Mouse (Mus musculus) lung, embryonic 14.5 days (tissue): ENCODE data around the gene Sipa1l1. TPM values are rescaled to one million over a fixed set of nuclear protein-coding genes. Genes with fewer than 3 reads are reported as not detected.
A peak's percentile ranks its signal among the peaks of the same experiment; 100 is the strongest.

Experiments used
- ATAC-seq: fragments of 200-750 bp; cut with Nextera tagmentation; 2 replicates; pipeline ENCODE4 v1.8.0; 2017; ENCODE audit warnings: mild to moderate bottlenecking, moderate TSS enrichment, moderate library complexity; ENCODE audit not compliant: insufficient read depth
- DNase-seq: peaks from one replicate; pipeline ENCODE4 v3.0.0-alpha.2; 2015
- H3K27ac ChIP-seq: fragments of 300-500 bp; sonication (generic); 2 replicates; pipeline ENCODE4 v1.5.1; 2014; ENCODE audit warnings: low read depth, mild to moderate bottlenecking, moderate library complexity
- H3K27me3 ChIP-seq: fragments of 300-500 bp; sonication (generic); 2 replicates; pipeline ENCODE4 v1.6.1; 2014; ENCODE audit warnings: low read length, control low read depth; ENCODE audit not compliant: insufficient read depth
- H3K36me3 ChIP-seq: fragments of 300-500 bp; sonication (generic); 2 replicates; pipeline ENCODE4 v1.6.1; 2014; ENCODE audit warnings: control low read depth; ENCODE audit not compliant: insufficient read depth
- H3K4me1 ChIP-seq: fragments of 300-500 bp; sonication (generic); 2 replicates; pipeline ENCODE4 v1.6.1; 2014; ENCODE audit warnings: antibody characterized with exemption, control low read depth; ENCODE audit not compliant: insufficient read depth
- H3K4me2 ChIP-seq: fragments of 300-500 bp; sonication (generic); 2 replicates; pipeline ENCODE4 v1.6.1; 2014; ENCODE audit warnings: mild to moderate bottlenecking
- H3K4me3 ChIP-seq: fragments of 300-500 bp; sonication (generic); 2 replicates; pipeline ENCODE4 v1.5.1; 2014; ENCODE audit warnings: low read depth, low read length
- H3K9ac ChIP-seq: fragments of 300-500 bp; sonication (generic); 2 replicates; pipeline ENCODE4 v1.6.1; 2014
- H3K9me3 ChIP-seq: fragments of 300-500 bp; sonication (generic); 2 replicates; pipeline ENCODE4 v1.6.1; 2016; ENCODE audit warnings: low read depth, low read length, control low read depth
- CTCF ChIP-seq: IDR thresholded peaks from 2 replicates; pipeline ENCODE4 v1.5.1; 2016; ENCODE audit warnings: antibody characterized with exemption, low read depth
- WGBS: fragments of 180-500 bp; shearing (Covaris S2); extraction: QIAGEN DNeasy Blood & Tissue Kit; methylation state at CpG from one replicate; pipeline ENCODE4 v1.1.7; 2014; 5-methylcytosine and 5-hydroxymethylcytosine counted together
- polyA plus RNA-seq: library from polyadenylated mRNA; unstranded; fragments of >200 nt; fragmentation: Nextera tagmentation; extraction: Ambion mirVana; gene quantifications from 2 replicates; pipeline ENCODE4 v1.2.1, GENCODE M21; 2014

Sipa1l1 gene
- polyA plus RNA-seq, 1 experiment from 2014 or later: 30.5 TPM

DNA sequence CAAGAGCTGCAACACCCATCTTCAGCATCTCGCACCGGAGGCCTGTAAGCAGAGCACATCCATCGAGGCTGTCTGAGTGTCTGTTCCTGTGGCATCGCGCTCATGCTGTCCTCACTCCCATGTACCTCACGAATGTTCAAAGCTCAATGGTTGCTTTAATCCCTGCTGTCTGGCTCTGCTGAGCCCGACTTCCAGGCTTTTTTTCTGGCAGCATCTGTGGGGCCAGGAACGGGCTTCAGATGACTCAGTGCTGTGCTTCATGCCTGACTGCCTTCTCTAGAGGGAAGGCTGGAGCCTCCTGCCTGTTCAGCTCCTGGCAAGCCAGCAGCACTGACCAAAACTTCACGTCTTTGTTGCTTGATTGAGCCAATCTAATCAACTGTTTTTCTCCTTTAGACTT lies 228.6 kb downstream of the Sipa1l1 start:
- H3K4me2 ChIP-seq: no peak overlapping the region
- DNase-seq (no peak), ATAC-seq (no peak)
- TF ChIP-seq CTCF: no peak
- H3K4me3 ChIP-seq: no peak overlapping the region
- H3K36me3 ChIP-seq: peaks cover 25% of the 10 kb centered on the region; the same call in 1 of the 2 replicates
- H3K9ac ChIP-seq: no peak overlapping the region
- H3K27me3 ChIP-seq: no peaks in the 10 kb centered on the region
- no peaks in the 10 kb centered on the region for H3K9me3 ChIP-seq
- no peaks in the 10 kb centered on the region; the same call in 1 of the 2 replicates for H3K4me1 ChIP-seq
- 81% methylated on average over 9 of the region's 9 CpGs for WGBS
- H3K27ac ChIP-seq: peak overlapping the region; percentile 8; the same call in 1 of the 2 replicates

DNA sequence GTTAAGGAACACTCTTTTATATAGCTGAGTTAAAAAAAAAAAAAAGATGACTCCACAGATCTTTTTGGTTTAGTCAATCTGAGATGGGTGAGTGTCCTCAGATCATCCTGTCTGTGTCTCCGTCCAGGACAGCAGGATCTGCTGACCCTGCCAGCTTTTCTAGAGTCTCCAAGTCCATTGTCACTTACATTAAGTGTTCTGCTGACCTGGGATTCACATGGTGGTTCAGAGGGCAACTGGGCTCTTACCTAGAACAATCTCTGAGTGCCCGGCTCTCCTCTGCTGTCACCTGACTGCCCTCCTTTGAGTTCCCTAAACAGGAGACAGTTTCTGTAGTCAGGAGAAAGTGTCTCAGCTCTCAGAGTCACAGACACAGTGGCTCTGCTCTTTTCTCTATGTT lies 229.8 kb downstream of the Sipa1l1 start:
- H3K36me3 ChIP-seq: peaks cover 27% of the 10 kb centered on the region; the same call in 1 of the 2 replicates
- H3K4me1 ChIP-seq: no peaks in the 10 kb centered on the region; the same call in 1 of the 2 replicates
- no peak overlapping the region for H3K27ac ChIP-seq
- no peak overlapping the region for H3K4me3 ChIP-seq
- no peaks in the 10 kb centered on the region for H3K27me3 ChIP-seq
- no peak overlapping the region for H3K4me2 ChIP-seq
- H3K9ac ChIP-seq: no peak overlapping the region
- H3K9me3 ChIP-seq: no peaks in the 10 kb centered on the region
- ATAC-seq (no peak), DNase-seq (no peak)
- 85% methylated on average over 2 of the region's 2 CpGs for WGBS
- TF ChIP-seq CTCF: no peak

DNA sequence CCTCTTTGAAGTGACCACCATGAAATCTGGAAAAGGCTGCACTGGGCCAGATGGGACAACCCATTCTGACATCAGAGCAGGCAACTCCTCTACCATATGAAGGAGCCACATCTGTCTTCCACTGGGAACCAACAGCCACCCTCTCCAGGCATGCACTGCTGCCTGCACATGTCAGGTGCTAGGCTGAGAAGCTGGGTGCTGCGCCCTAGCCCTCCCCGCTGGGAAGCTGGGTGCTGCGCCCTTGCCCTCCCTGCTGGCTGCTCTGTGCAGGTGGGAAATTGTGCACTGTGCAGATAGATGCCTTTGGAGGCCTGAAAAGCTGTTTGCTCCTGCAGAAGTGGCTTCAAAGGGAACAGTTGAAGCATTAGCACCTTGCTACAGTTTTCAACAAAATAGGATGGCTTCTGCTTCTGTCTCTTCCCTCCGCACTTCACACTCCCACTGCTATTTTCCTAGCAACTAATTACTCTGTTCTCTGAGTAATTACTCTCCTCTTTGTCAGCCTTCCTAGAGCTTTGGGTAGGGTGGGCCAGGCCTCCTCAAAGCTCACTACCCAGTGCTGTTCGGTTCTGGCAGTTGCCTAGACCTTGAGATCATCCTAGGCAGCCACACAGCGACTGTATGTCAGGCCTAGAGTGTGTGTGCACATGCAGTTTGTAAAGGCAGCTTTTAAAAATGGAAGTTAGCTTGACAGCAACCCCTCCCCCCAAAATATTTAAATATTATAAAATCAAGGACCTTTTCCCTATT lies 231.0 kb downstream of the Sipa1l1 start:
- 79% methylated on average over 6 of the region's 6 CpGs for WGBS
- H3K9ac ChIP-seq: no peak overlapping the region
- no peaks in the 10 kb centered on the region for H3K27me3 ChIP-seq
- no peaks in the 10 kb centered on the region for H3K9me3 ChIP-seq
- peaks cover 35% of the 10 kb centered on the region; the same call in 1 of the 2 replicates for H3K36me3 ChIP-seq
- no peak for TF ChIP-seq CTCF
- H3K4me1 ChIP-seq: no peaks in the 10 kb centered on the region; the same call in 1 of the 2 replicates
- H3K4me3 ChIP-seq: no peak overlapping the region
- no peak overlapping the region for H3K4me2 ChIP-seq
- peak overlapping the region; percentile 25; the same call in 1 of the 2 replicates for H3K27ac ChIP-seq
- ATAC-seq: no peak
- DNase-seq: no peak

DNA sequence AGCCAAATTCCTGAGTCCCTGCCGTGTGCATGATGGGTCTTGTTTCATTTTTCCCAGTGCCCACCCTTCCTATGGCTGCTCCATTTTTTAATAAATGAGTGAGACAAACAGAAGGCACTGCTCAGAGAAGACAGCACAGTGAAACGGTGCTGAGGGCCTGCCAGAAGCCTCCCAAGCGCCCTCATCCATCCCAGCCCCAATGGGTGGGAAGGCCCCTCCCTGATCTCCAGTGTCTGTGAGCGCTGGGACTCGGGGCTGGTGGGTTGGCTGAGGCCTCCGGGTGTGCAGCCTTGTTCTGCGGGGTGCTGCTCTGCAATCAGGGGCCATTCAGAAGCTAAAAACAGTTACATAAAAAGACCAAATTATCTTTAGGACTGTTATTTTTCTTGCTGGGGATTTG lies 231.7 kb downstream of the Sipa1l1 start:
- Histone ChIP-seq H3K4me3 (no peak overlapping the region), H3K27me3 (no peaks in the 10 kb centered on the region), H3K9ac (no peak overlapping the region), H3K9me3 (no peaks in the 10 kb centered on the region), H3K27ac (peak overlapping the region; percentile 26; the same call in 1 of the 2 replicates), H3K4me2 (no peak overlapping the region), H3K36me3 (peaks cover 35% of the 10 kb centered on the region; the same call in 1 of the 2 replicates), H3K4me1 (no peaks in the 10 kb centered on the region; the same call in 1 of the 2 replicates)
- ATAC-seq (peak; percentile 60; the same call in 1 of the 2 replicates), DNase-seq (peak; percentile 24)
- WGBS: 44% methylated on average over 7 of the region's 7 CpGs
- TF ChIP-seq CTCF: no peak

DNA sequence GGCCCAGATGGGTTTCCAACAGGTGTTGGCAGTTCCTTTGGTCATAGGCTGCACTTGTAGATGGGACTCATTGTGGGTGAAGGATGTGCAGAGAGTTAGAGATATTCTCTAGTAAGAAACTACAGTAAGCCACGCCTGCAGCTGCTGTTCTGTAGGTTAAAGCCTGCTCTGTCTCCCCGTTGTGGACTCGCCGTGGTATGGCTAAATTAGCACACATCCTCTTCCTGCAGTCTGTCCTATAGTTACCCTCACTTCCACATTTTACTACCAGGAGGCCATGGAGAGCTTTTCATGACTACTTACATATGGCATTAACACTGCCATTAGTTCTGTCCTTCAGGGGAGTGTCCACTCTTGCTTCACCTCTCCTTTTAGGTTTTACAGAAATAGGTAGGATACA lies 232.3 kb downstream of the Sipa1l1 start:
- no peak overlapping the region for H3K9ac ChIP-seq
- no peaks in the 10 kb centered on the region for H3K9me3 ChIP-seq
- H3K27me3 ChIP-seq: no peaks in the 10 kb centered on the region
- 75% methylated on average over 4 of the region's 4 CpGs for WGBS
- DNase-seq (no peak), ATAC-seq (no peak)
- H3K4me2 ChIP-seq: no peak overlapping the region
- peaks cover 35% of the 10 kb centered on the region; the same call in 1 of the 2 replicates for H3K36me3 ChIP-seq
- H3K4me3 ChIP-seq: no peak overlapping the region
- no peaks in the 10 kb centered on the region; the same call in 1 of the 2 replicates for H3K4me1 ChIP-seq
- TF ChIP-seq CTCF: no peak
- H3K27ac ChIP-seq: no peak overlapping the region; the same call in 1 of the 2 replicates

DNA sequence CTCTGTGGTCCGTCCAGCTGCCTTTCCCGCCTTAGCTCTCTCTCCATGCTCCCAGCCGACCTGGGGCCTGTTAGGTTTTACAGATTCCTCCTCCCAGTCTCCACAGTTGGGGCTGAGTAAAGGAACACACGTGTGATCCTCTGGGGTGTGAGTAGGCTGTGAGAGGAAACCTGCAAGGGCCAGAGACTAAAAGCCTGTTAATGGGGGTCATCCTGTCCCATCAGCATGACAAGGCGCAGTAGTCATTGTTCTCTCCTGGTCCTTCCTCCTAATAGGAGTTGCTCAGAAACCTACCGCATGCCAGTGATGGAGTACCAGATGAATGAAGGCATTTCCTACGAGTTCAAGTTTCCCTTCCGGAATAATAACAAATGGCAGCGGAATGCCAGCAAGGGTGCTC lies 233.5 kb downstream of the Sipa1l1 start:
- Histone ChIP-seq H3K4me1 (peaks cover 7% of the 10 kb centered on the region), H3K4me2 (no peak overlapping the region), H3K27me3 (no peaks in the 10 kb centered on the region), H3K9me3 (no peaks in the 10 kb centered on the region), H3K4me3 (no peak overlapping the region), H3K36me3 (peaks cover 24% of the 10 kb centered on the region; the same call in 1 of the 2 replicates), H3K27ac (0 out of 2 replicates have a peak overlapping the region, but pooled peaks have one; percentile 26), H3K9ac (no peak overlapping the region)
- whole genome bisulfite sequencing: 67% methylated on average over 9 of the region's 9 CpGs
- no peak for TF ChIP-seq CTCF
- DNase-seq (peak; percentile 33), ATAC-seq (peak; percentile 43; the same call in 1 of the 2 replicates)
